Mouse (Mus musculus) lung, postnatal 0 days (tissue): ENCODE measurements at regions not wholly inside any gene's neighbourhood (a gene's known extent, or its start where the extent isn't known, plus 50 kb on each side); places are given as distances from the start of the nearest gene placed in this dataset.

Experiments used
- ATAC-seq: fragments of 200-750 bp; cut with Nextera tagmentation; 2 replicates; pipeline ENCODE4 v1.8.0; 2017; ENCODE audit warnings: moderate library complexity
- DNase-seq: peaks from one replicate; pipeline ENCODE4 v3.0.0-alpha.2; 2016; ENCODE audit warnings: low spot score
- H3K27ac ChIP-seq: fragments of 300-500 bp; sonication (generic); 2 replicates; pipeline ENCODE4 v1.5.1; 2014; ENCODE audit warnings: antibody characterized with exemption, mild to moderate bottlenecking, low read length, mixed read lengths
- H3K27me3 ChIP-seq: fragments of 300-500 bp; sonication (generic); replicated peaks from 2 replicates; pipeline ENCODE4 v1.6.1; 2014; ENCODE audit warnings: low read length, mixed read lengths; ENCODE audit not compliant: insufficient read depth
- H3K36me3 ChIP-seq: fragments of 300-500 bp; sonication (generic); 2 replicates; pipeline ENCODE4 v1.6.1; 2014; ENCODE audit warnings: low read length, mixed read lengths; ENCODE audit not compliant: insufficient read depth
- H3K4me1 ChIP-seq: fragments of 300-500 bp; sonication (generic); 2 replicates; pipeline ENCODE4 v1.6.1; 2014; ENCODE audit warnings: antibody characterized with exemption, low read depth, low read length, mixed read lengths; ENCODE audit not compliant: insufficient read depth
- H3K4me2 ChIP-seq: fragments of 300-500 bp; sonication (generic); replicated peaks from 2 replicates; pipeline ENCODE4 v1.6.1; 2014; ENCODE audit warnings: low read depth, mild to moderate bottlenecking, low read length, moderate library complexity, mixed read lengths
- H3K4me3 ChIP-seq: fragments of 300-500 bp; sonication (generic); 2 replicates; pipeline ENCODE4 v1.5.1; 2014; ENCODE audit warnings: low read depth, low read length
- H3K9ac ChIP-seq: fragments of 300-500 bp; sonication (generic); replicated peaks from 2 replicates; pipeline ENCODE4 v1.6.1; 2014; ENCODE audit warnings: low read depth, mild to moderate bottlenecking
- H3K9me3 ChIP-seq: fragments of 300-500 bp; sonication (generic); 2 replicates; pipeline ENCODE4 v1.6.1; 2016; ENCODE audit warnings: low read length, mixed read lengths
- CTCF ChIP-seq: IDR thresholded peaks from 2 replicates; pipeline ENCODE4 v1.5.1; 2016; ENCODE audit warnings: antibody characterized with exemption, mild to moderate bottlenecking
- EP300 ChIP-seq: IDR thresholded peaks from 2 replicates; pipeline ENCODE4 v1.6.1; 2016; ENCODE audit warnings: antibody characterized with exemption, mild to moderate bottlenecking, control low read depth
- WGBS: fragments of 180-500 bp; shearing (Covaris S2); extraction: QIAGEN DNeasy Blood & Tissue Kit; methylation state at CpG from one replicate; pipeline ENCODE4 v1.1.7; 2014; 5-methylcytosine and 5-hydroxymethylcytosine counted together

- no peak for DNase-seq
These were observed 259.1 kb upstream of the Pou3f3 start for GRCm38 (mm10) chr1:42436366-42436998.

DNA sequence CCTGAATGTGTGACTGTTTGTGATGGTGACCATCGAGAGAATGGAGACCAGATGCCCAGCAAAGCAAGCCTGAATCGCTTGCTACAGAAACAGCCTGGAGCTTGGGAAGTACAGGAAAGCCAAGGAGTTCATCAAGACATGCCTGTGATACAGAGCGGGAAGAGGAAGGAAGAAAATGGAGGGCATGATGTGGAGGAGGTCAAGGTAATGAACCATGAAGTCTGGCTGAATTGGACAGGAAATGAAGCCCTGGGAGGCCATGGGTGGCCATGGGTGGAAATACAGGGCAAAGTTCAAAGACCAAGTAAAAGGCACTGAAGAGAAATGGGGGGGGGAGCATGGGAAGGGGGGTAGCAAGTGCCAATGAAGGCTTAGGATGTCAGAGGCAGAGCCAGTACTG, 227.2 kb upstream of the Pou3f3 start:
- TF ChIP-seq CTCF = no peak
- no peak for TF ChIP-seq EP300
- no peaks in the 10 kb centered on the region for H3K36me3 ChIP-seq
- H3K27ac ChIP-seq = no peak overlapping the region
- ATAC-seq (no peak), DNase-seq (no peak)
- no peak overlapping the region for H3K9ac ChIP-seq
- 90% methylated on average over 3 of the region's 3 CpGs for WGBS
- H3K4me1 ChIP-seq = no peaks in the 10 kb centered on the region
- H3K9me3 ChIP-seq = no peaks in the 10 kb centered on the region
- no peaks in the 10 kb centered on the region for H3K27me3 ChIP-seq
- no peak overlapping the region for H3K4me3 ChIP-seq
- H3K4me2 ChIP-seq = no peak overlapping the region

More at GRCm38 (mm10) chr1:42436366-42436998, 259.1 kb upstream of the Pou3f3 start:
- H3K4me3 ChIP-seq = no peak overlapping the region
- no peak for TF ChIP-seq EP300
- no peak for TF ChIP-seq CTCF
- WGBS = 58% methylated on average over 8 of the region's 8 CpGs
- no peak overlapping the region for H3K27ac ChIP-seq
- H3K4me2 ChIP-seq = no peak overlapping the region
- H3K9me3 ChIP-seq = no peaks in the 10 kb centered on the region
- no peaks in the 10 kb centered on the region for H3K36me3 ChIP-seq
- no peak for ATAC-seq
- H3K4me1 ChIP-seq = no peaks in the 10 kb centered on the region
- no peaks in the 10 kb centered on the region for H3K27me3 ChIP-seq
- H3K9ac ChIP-seq = no peak overlapping the region

GRCm38 (mm10) chr1:42471846-42472494, 223.6 kb upstream of the Pou3f3 start:
- Histone ChIP-seq H3K4me2 (no peak overlapping the region), H3K4me1 (no peaks in the 10 kb centered on the region), H3K4me3 (no peak overlapping the region), H3K36me3 (no peaks in the 10 kb centered on the region), H3K9me3 (no peaks in the 10 kb centered on the region), H3K27me3 (no peaks in the 10 kb centered on the region), H3K9ac (no peak overlapping the region), H3K27ac (no peak overlapping the region)
- ATAC-seq (no peak), DNase-seq (no peak)
- 79% methylated on average over 10 of the region's 10 CpGs for WGBS
- TF ChIP-seq CTCF (no peak), EP300 (no peak)

GRCm38 (mm10) chr1:42472495-42473230, 222.9 kb upstream of the Pou3f3 start:
- no peak for DNase-seq
- no peak for TF ChIP-seq EP300
- Histone ChIP-seq H3K9me3 (no peaks in the 10 kb centered on the region), H3K4me2 (no peak overlapping the region), H3K36me3 (no peaks in the 10 kb centered on the region), H3K27ac (no peak overlapping the region), H3K9ac (no peak overlapping the region), H3K4me3 (no peak overlapping the region), H3K4me1 (no peaks in the 10 kb centered on the region), H3K27me3 (no peaks in the 10 kb centered on the region)
- no peak for ATAC-seq
- WGBS = 56% methylated on average over 13 of the region's 13 CpGs

- no peak for ATAC-seq
- TF ChIP-seq EP300 (no peak), CTCF (no peak)
- 54% methylated on average over 8 of the region's 8 CpGs for WGBS
- H3K27ac ChIP-seq = no peak overlapping the region
- no peak overlapping the region for H3K9ac ChIP-seq
- DNase-seq = no peak
- H3K4me1 ChIP-seq = no peaks in the 10 kb centered on the region
- no peaks in the 10 kb centered on the region for H3K9me3 ChIP-seq
- H3K4me3 ChIP-seq = no peak overlapping the region
- H3K36me3 ChIP-seq = no peaks in the 10 kb centered on the region
- H3K4me2 ChIP-seq = no peak overlapping the region
- no peaks in the 10 kb centered on the region for H3K27me3 ChIP-seq
These were observed 221.4 kb upstream of the Pou3f3 start for GRCm38 (mm10) chr1:42474197-42474596.

DNA sequence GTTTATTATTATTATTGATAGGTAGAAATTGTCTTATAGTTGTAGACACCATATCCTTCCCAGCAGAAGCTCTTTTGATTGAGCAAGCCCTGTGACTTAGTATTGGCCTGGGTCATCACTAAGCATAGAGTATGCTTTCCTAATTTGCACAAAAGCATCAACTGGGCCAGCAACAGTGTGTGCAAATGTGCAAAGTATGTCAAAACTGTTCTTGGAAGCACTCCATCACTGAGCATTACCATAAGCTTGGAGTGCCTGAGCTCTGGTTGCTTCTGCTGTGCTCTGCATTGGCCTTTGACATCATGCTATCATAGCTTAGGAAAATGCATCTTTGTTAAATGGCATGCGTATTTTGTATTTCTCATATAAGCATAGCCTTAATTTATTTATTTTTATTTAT, 220.7 kb upstream of the Pou3f3 start:
- TF ChIP-seq EP300 = no peak
- no peak for TF ChIP-seq CTCF
- Histone ChIP-seq H3K4me2 (no peak overlapping the region), H3K9me3 (no peaks in the 10 kb centered on the region), H3K4me3 (no peak overlapping the region), H3K4me1 (no peaks in the 10 kb centered on the region), H3K9ac (no peak overlapping the region), H3K27ac (no peak overlapping the region), H3K36me3 (no peaks in the 10 kb centered on the region), H3K27me3 (no peaks in the 10 kb centered on the region)
- WGBS = 91% methylated on average over 1 of the region's 1 CpGs
- DNase-seq = no peak
- no peak for ATAC-seq
